Mouse (Mus musculus) erythroblast, adult 5-6 weeks (primary cell): ENCODE data around the gene Slc13a1. TPM values are rescaled to one million over a fixed set of nuclear protein-coding genes. Genes with fewer than 3 reads are reported as not detected.
"Not testable (repeated sequence)": the region's sequence is repeated elsewhere in the genome, so short reads cannot be mapped to it uniquely, and the experiment has no call there.

Source experiments
- ATAC-seq: replicated peaks from 2 replicates; pipeline ENCODE4 v1.8.0; 2016; ENCODE audit warnings: moderate number of reproducible peaks, mild to moderate bottlenecking, moderate TSS enrichment, inconsistent platforms; ENCODE audit not compliant: poor library complexity, low FRiP score, severe bottlenecking
- total RNA-seq, 2 experiments: library from RNA; stranded (forward) in 1 of 2; stranded (reverse) in 1 of 2; fragments of 150-400 nt in 1 of 2; fragments of 200-764, 138-1000 nt in 1 of 2; gene quantifications; 2 replicates each; pipeline versions ENCODE4 v1.2.3 to v1.2.4; 2015 to 2017; ENCODE audit warnings: low replicate concordance in 2 of 2

Gene Slc13a1
- total RNA-seq (2015; ENCODE audit: low replicate concordance) (1.3 TPM in 1 of 2 replicates, not detected in the other), total RNA-seq (2017; ENCODE audit: low replicate concordance) (0.60 and 1.1 TPM in 2 replicates)

GRCm38 (mm10) chr6:24167734-24168327, at the start of gene Slc13a1:
Gene Slc13a1, minus strand, starts transcription at chr6:24168092.
- no peak for ATAC-seq

DNA sequence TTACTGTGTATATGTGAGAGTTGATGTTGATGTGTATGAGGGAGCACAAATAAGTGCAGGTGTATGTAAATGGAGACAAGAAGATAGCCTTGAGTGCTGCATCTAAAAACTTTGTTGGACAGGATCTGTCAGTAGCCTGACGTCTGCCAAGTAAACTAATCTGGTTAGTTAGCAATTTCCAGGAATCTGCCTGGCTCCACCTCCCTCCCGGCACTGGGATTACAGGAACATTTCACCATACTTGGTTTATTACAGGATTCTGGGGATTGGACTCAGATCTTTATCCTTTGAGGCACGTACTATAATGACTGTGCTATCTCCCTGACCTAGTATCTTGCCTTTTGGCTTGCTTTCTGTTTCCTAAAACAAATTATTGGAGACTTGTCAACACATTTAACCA, 40.0 kb upstream of the Slc13a1 start:
- no peak for ATAC-seq

- no peak for ATAC-seq
Measured at GRCm38 (mm10) chr6:24202226-24202625, 34.3 kb upstream of the Slc13a1 start.

- ATAC-seq = no peak
Measured at GRCm38 (mm10) chr6:24200644-24201484, 33.0 kb upstream of the Slc13a1 start.

DNA sequence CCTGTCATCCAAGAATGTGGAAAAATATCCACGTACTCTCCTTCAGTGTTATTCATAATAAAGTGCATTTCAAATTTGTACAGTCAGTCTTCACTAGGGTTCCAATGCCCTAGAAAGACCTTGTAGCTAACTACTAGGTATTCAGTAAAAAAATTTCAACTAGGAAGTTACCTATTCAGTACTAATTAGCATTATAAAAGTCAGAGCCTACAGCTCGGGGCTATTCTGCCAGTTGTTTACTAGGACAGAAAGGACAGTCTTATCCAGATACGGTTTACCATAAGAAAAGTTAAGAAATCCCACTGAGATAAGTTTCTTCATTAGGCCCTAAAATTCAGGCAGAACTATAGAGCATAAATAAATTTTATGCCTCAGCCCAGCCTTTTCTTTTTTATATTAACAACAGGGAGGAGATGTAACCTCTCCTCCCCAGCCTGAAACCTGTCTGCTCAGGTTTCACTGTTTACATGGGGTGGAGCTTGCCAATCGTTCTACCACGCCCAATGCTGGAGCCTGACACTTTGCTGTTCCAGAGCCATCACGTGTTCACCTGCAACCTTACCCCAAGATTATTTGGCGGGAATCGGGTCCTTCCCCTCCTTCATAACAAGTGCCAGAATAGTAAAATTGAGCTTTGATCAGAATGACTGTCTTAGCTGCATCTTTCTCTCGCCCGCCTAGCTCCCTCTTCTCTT, 29.8 kb upstream of the Slc13a1 start:
- ATAC-seq = not testable (repeated sequence)

DNA sequence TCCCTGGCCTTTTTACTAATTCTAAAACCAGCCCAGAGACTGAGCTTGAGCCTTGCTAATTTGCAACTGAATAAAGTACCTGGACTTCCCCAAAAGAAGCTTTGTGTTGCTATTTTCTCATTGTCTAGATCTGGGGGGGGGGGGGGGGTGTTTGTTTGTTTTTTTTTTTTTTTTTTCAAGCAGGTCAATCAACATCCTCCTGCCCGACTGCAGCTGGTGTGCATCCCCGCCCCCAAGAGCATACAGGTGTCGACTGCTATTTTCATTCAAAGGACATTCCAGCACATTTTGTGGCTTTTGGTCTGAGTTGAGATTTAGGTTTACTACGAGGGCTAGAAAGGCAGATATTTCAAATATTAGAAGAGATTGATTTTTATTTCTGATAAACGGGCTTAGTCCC, 28.5 kb upstream of the Slc13a1 start:
- ATAC-seq = not testable (repeated sequence)

DNA sequence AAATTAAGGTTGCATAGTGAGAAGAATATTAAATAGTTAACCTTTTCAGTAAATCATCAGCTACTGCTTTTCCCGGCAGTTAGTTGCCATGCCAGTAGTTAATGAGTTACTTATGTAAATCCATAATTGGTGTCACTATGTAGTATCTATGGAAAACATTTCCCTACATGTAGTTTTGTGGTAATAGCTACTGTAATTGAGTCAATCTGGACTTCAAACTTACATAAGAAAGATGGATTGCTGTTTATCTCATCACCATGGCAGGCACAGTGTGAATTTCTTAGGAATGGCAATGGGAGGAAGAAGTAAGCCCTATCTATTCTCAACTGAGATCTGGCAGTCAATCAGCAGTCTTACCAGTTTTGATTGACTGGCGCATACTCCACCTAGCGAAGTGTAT, 15.5 kb upstream of the Slc13a1 start:
- no peak for ATAC-seq

GRCm38 (mm10) chr6:24175393-24175792, 7.5 kb upstream of the Slc13a1 start:
- no peak for ATAC-seq

GRCm38 (mm10) chr6:24173951-24174350, 6.1 kb upstream of the Slc13a1 start:
- ATAC-seq = no peak

DNA sequence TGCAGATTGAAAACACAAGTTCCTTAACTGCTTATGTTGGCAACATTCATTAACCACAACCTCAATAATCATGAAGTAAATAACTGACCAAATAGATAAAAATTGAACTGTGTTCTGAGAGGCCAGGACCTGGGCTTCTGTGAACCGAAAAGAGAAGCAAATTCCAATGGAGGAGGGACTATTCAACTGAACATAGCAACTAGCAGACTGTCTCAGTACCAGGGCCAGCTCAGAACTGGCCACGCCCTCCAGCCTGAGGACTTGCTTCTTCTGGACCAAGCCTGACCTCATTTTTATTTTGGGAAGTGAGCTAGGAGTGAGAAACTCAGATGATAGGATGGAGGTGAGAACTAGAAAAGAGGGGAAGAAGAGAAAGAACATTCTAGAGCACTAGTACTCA, 4.8 kb upstream of the Slc13a1 start:
- no peak for ATAC-seq

GRCm38 (mm10) chr6:24166772-24167171, 1.1 kb downstream of the Slc13a1 start:
- ATAC-seq = no peak

- no peak for ATAC-seq
Measured at GRCm38 (mm10) chr6:24165249-24165648, 2.6 kb downstream of the Slc13a1 start.

DNA sequence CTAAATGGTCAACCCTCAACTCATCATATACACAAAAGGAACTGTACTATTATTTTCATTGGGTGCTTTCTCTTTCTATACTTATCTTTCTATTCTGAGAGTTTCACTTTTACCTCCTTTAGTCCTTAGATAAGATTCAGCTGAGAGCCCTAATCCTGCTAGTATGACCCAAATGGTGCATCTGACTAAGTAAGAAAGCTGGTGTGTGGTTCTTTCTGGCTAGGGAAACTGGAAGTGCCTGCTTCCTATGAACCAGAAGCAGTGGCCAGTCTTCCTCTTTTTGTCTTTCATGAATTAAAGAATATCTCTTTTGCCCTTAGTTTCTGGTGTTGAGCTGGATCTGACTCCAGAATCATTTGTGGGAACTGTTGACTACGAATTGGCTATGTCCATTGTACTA, 8.1 kb downstream of the Slc13a1 start:
- ATAC-seq = no peak

DNA sequence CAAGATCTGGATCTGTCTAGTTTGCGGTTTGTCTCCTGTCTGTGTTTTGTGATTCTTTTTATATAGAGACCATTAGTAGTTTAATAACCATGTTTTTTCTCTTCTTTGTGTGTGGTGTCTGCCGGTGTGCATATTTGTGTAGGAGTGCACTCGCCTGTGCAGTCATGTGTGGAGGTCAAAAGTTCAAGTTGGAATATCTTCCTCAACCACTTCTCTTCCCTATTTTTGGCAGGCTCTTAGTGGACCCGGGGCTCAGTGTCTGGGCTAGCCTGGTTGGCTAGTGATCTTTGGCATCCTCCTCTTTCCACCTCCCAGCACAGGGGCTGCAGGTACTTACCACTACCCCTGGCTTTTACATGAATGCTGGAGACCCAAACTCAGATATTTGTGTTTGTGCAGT, 13.0 kb downstream of the Slc13a1 start:
- no peak for ATAC-seq

DNA sequence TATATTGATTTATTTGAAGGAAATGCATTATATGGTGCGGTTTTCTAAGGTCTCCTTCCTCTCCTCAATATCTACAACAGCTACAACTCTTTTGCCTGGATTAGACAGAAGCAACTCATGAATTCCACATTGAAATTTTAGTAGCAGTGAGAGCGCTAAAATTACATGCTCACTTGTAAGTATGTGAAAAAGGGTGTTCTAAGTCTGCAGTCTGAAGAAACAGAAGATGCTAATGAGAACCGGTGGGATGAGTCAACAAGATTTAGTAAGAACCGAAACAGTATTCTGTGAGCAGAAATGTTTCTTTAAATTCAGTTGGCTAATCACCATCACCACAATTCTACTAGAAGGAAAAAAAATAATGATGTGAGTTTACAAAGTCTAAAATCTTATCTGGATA, 34.9 kb downstream of the Slc13a1 start:
- no peak for ATAC-seq

DNA sequence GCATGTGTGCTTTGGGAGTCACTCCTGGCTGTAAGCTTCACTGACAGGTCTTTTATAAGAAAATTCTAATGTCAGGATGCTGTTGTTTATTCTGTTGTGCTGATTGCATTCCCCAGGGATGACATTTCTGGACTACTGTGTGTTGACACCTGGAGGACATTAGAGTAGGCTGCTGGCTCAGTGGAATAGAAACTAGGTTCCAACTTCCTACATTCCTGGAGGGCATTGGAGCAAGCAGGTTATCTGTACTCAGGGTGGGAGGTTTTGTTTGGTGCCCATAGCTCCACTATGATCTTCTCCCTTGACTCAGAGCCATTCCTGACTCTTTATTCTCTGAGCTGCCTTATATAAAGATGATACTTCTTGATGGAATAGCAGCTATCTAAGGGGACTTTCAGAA, 45.3 kb downstream of the Slc13a1 start:
- no peak for ATAC-seq

DNA sequence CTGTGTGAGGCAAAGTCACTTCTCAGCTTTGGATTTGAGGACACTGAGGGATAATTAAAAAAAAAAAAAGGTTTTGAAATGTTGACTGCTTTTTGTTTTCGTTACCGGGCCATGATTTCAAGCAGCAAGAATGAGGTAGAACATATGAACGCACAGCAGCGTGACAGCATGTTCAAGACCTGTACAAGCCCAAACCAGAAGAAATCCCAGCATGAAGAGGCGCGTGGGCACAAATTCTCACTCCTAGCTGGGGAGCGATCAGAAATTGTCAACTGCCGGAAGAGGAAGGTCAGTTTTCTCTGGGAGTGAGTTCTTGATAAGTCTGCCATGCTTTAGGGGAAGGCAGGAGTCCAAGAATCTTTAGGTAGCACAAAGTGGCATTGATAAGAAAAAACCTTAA, 56.3 kb downstream of the Slc13a1 start:
- no peak for ATAC-seq

DNA sequence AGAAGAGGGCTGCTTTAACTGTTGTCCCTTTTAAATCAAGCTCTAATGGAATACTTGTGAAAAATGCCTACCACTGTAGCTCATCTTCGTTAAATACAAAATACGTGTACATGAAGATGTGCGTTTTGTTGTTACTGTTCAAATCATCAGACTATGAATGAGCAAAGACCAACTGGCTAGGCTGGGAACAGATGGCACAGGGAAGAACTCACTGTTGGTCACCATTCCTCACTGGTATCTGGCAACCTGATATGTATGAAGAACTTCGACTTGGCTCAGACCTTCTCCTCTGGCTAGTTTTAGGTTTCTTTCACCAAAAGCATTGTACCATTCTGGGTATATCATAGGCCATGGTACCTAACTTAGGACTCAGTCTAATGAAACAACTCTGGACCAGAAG, 59.4 kb downstream of the Slc13a1 start:
- no peak for ATAC-seq

DNA sequence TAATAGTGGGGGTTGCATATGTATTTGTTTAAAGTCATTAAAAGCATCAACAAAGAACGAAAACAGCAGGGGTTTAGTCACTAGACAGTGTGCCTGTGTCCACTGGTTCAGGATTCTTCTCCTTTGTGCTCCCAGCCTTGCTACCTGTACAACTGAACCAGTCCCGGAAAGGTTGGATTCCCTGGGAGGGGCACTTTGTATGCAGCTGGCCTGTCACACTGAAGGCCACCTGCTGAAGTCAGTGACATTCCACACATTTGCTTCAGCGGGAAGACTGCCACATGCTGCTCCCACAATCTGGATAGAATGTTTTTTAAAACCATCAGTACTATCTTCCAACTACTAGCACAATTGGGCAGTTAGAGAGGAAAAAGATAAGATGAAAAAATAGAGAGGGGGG, 61.7 kb downstream of the Slc13a1 start:
- ATAC-seq = no peak

GRCm38 (mm10) chr6:24105681-24106080, 62.2 kb downstream of the Slc13a1 start:
- ATAC-seq = no peak

DNA sequence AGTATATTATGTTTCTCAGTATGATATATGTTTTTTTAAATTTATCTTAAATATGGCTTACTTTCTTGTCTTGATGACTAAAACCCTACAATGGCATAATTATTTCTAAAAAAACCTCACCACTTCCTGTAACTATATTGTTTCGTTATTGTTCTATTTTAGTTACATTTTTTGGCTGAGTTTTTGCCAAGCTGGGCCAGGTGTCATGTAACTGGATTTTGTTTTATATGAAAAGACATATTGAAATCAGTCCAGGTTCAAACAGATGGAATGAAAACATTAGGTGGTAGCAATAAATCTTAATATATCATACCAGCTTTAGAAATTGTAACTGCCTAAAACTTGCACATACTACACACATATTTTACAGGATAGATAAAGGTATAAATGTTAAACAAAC, 66.6 kb downstream of the Slc13a1 start:
- ATAC-seq = no peak
